Mouse (Mus musculus) kidney, adult 2 months (tissue): ENCODE data around the gene Cdk12. TPM values are rescaled to one million over a fixed set of nuclear protein-coding genes. Genes with fewer than 3 reads are reported as not detected.
A peak's percentile ranks its signal among the peaks of the same experiment; 100 is the strongest.

Experiments used
- DNase-seq: peaks from one replicate; pipeline ENCODE4 v3.0.0; 2021
- H3K27ac ChIP-seq: fragments of 200-500 bp; 2 replicates; pipeline ENCODE4 v1.5.1; 2012; ENCODE audit warnings: low read depth, low read length, control low read depth, inconsistent platforms; ENCODE audit not compliant: insufficient read depth
- H3K27me3 ChIP-seq: fragments of 200-500 bp; replicated peaks from 2 replicates; pipeline ENCODE4 v1.6.1; 2012; ENCODE audit warnings: mild to moderate bottlenecking, moderate library complexity, low read length, inconsistent platforms; ENCODE audit not compliant: control insufficient read depth, insufficient read depth
- H3K36me3 ChIP-seq: fragments of 200-500 bp; 2 replicates; pipeline ENCODE4 v1.6.1; 2012; ENCODE audit warnings: mild to moderate bottlenecking, moderate library complexity, low read length, inconsistent platforms; ENCODE audit not compliant: control insufficient read depth, insufficient read depth
- H3K4me1 ChIP-seq: fragments of 200-500 bp; 2 replicates; pipeline ENCODE4 v1.6.1; 2011; ENCODE audit warnings: low read length; ENCODE audit not compliant: control insufficient read depth, insufficient read depth
- H3K4me3 ChIP-seq: fragments of 200-500 bp; 2 replicates; pipeline ENCODE4 v1.5.1; 2011; ENCODE audit warnings: mild to moderate bottlenecking, low read depth, low read length, control low read depth; ENCODE audit not compliant: insufficient read depth
- CTCF ChIP-seq: fragments of 200-500 bp; conservative IDR thresholded peaks from 2 replicates; pipeline ENCODE4 v1.5.1; 2011; ENCODE audit warnings: low read depth, mild to moderate bottlenecking, control low read depth, low read length, moderate library complexity, mixed read lengths; ENCODE audit not compliant: insufficient read depth, insufficient read length
- POLR2A ChIP-seq: fragments of 200-500 bp; IDR thresholded peaks from one replicate; pipeline ENCODE4 v1.6.1; 2011; ENCODE audit warnings: low read depth, low read length, control low read depth
- WGBS: fragments of 180-500 bp; shearing (Covaris S2); methylation state at CpG from one replicate; pipeline ENCODE4 v1.1.7; 2018; 5-methylcytosine and 5-hydroxymethylcytosine counted together
- polyA plus RNA-seq: library from polyadenylated mRNA; depleted of rRNA; stranded (reverse); fragments of >200 nt; gene quantifications from 2 replicates; pipeline ENCODE4 v1.2.3, GENCODE M21; 2012

Gene Cdk12
- polyA plus RNA-seq, 1 experiment = 12.0 TPM

- H3K27me3 ChIP-seq = 0 out of 2 replicates have a peak, but pooled peaks cover 1% of the 10 kb centered on the region
- H3K4me3 ChIP-seq = no peak overlapping the region
- H3K27ac ChIP-seq = no peak overlapping the region
- 2% methylated on average over 26 of the region's 26 CpGs for WGBS
- no peaks in the 10 kb centered on the region for H3K36me3 ChIP-seq
- TF ChIP-seq POLR2A (no peak), CTCF (no peak)
- DNase-seq = peak; percentile 46
- no peaks in the 10 kb centered on the region for H3K4me1 ChIP-seq
Observed at GRCm38 (mm10) chr11:98313790-98314323, 111.0 kb downstream of the Cdk12 start.

GRCm38 (mm10) chr11:98317479-98317878, 114.6 kb downstream of the Cdk12 start:
- Histone ChIP-seq H3K4me1 (no peaks in the 10 kb centered on the region), H3K27me3 (peaks cover 4% of the 10 kb centered on the region), H3K27ac (no peak overlapping the region), H3K4me3 (no peak overlapping the region), H3K36me3 (no peaks in the 10 kb centered on the region)
- no peak for DNase-seq
- no peak for TF ChIP-seq CTCF
- TF ChIP-seq POLR2A = no peak
- WGBS = 4% methylated on average over 7 of the region's 7 CpGs

DNA sequence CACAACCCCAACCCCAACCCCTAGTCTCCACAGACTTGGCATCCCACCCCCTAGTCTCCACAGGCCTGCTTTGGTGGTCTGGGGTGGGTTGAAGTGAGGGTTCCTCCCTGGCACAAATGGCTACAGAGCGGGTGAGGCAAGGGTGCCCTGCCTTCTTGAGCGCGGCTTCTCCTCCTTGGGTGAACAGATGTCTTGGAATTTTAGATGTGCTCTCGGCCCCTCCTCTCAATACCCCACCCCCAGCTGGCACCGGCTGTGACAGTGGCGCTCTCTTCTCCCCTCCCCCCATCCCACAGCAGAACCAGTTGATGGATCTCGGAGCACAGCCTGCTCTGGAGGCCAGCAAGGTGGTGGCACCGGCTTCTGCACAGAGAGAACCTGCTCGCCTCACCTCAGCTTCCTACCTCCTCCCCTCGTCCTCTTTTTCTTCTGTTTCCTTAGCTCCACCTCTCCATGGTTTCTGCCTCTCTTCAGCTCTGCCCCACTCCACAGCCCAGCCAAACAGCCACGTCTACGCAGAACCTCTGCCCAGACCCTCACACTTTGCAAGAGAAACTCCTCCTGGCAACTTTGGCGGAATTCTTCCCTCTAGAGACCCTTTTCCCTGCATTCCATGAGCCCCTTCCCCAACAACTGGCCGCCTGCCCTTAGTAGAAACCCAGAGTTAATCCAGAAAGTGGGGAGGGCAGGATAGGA, 115.7 kb downstream of the Cdk12 start:
- H3K27me3 ChIP-seq = peaks cover 9% of the 10 kb centered on the region
- WGBS = 3% methylated on average over 14 of the region's 14 CpGs

DNA sequence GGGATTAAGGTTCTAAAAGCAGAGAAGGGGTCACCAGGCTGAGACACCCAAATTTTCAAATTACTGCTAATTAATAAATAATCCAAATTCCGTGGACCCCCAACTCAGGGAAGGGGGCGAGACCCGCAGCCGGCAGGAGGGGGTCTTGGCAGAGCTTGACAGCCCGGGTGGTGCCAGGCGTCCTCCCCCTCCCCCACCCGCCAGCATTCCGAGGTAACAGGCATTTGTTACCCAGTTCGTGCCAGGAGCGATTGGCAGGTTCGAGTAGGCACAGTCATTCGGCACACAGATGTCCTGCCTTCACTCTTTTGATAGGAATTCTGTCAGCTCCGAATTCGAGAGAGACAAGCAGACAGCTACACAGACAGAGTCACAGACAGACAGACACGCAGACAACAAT, 116.3 kb downstream of the Cdk12 start:
- Histone ChIP-seq H3K4me3 (no peak overlapping the region), H3K27ac (no peak overlapping the region), H3K27me3 (peaks cover 9% of the 10 kb centered on the region), H3K4me1 (no peaks in the 10 kb centered on the region), H3K36me3 (no peaks in the 10 kb centered on the region)
- WGBS = 1% methylated on average over 15 of the region's 15 CpGs
- no peak for TF ChIP-seq POLR2A
- no peak for TF ChIP-seq CTCF
- DNase-seq = no peak

More for the DNA sequence above, 115.7 kb downstream of the Cdk12 start:
- Histone ChIP-seq H3K4me1 (no peaks in the 10 kb centered on the region), H3K4me3 (no peak overlapping the region), H3K27ac (no peak overlapping the region), H3K36me3 (no peaks in the 10 kb centered on the region)
- DNase-seq = no peak
- no peak for TF ChIP-seq CTCF
- no peak for TF ChIP-seq POLR2A

- Histone ChIP-seq H3K36me3 (no peaks in the 10 kb centered on the region), H3K27ac (no peak overlapping the region), H3K4me3 (no peak overlapping the region), H3K4me1 (no peaks in the 10 kb centered on the region), H3K27me3 (peaks cover 9% of the 10 kb centered on the region)
- WGBS = 11% methylated on average over 4 of the region's 4 CpGs
- no peak for TF ChIP-seq POLR2A
- DNase-seq = no peak
Observed at GRCm38 (mm10) chr11:98319544-98319943, 116.7 kb downstream of the Cdk12 start.

- H3K27me3 ChIP-seq = peaks cover 9% of the 10 kb centered on the region
- 6% methylated on average over 2 of the region's 2 CpGs for WGBS
- TF ChIP-seq POLR2A (no peak), CTCF (no peak)
- H3K36me3 ChIP-seq = no peaks in the 10 kb centered on the region
- H3K4me1 ChIP-seq = no peaks in the 10 kb centered on the region
- H3K27ac ChIP-seq = no peak overlapping the region
- DNase-seq = no peak
- H3K4me3 ChIP-seq = no peak overlapping the region
Observed at GRCm38 (mm10) chr11:98319944-98320343, 117.1 kb downstream of the Cdk12 start.

GRCm38 (mm10) chr11:98320381-98320780, 117.5 kb downstream of the Cdk12 start:
- TF ChIP-seq POLR2A (no peak), CTCF (no peak)
- H3K4me1 ChIP-seq = no peaks in the 10 kb centered on the region
- no peak overlapping the region for H3K4me3 ChIP-seq
- no peak for DNase-seq
- WGBS = 8% methylated on average over 12 of the region's 12 CpGs
- H3K27ac ChIP-seq = no peak overlapping the region
- no peaks in the 10 kb centered on the region for H3K36me3 ChIP-seq
- peaks cover 9% of the 10 kb centered on the region for H3K27me3 ChIP-seq
